Mouse (Mus musculus) heart, adult 2 months (tissue): ENCODE measurements around the gene Acmsd.
"Not testable (repeated sequence)": the region's sequence is repeated elsewhere in the genome, so short reads cannot be mapped to it uniquely, and the experiment has no call there.

Experiments used
- CTCF ChIP-seq: fragments of 200-600 bp; IDR thresholded peaks from 2 replicates; pipeline ENCODE4 v1.8.1; 2022; ENCODE audit warnings: antibody characterized with exemption, mild to moderate bottlenecking, moderate library complexity
- EP300 ChIP-seq: fragments of 200-500 bp; IDR thresholded peaks from 2 replicates; pipeline ENCODE4 v1.6.1; 2011; ENCODE audit warnings: low read depth, low read length, control low read depth; ENCODE audit not compliant: insufficient read depth
- POLR2A ChIP-seq: fragments of 200-500 bp; IDR thresholded peaks from 2 replicates; pipeline ENCODE4 v1.6.1; 2011; ENCODE audit warnings: mild to moderate bottlenecking, low read depth, low read length, control low read depth; ENCODE audit not compliant: insufficient read depth

DNA sequence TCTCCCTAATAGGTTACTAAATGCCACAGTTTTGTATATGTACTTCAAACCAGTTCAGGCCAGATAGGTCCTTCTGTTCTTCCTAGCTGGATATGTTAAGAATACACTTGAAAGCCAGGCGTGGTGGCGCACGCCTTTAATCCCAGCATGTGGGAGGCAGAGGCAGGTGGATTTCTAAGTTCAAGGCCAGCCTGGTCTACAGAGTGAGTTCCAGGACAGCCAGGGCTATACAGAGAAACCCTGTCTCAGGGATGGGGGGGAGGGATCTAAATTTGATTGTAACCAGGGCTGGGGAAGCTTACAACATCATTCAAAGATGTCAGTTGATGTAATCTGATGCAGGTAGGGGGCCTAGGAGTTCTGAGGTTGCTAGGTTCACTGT is 27.9 kb downstream of the Acmsd start:
- not testable (repeated sequence) for TF ChIP-seq CTCF, POLR2A, EP300
